Mouse (Mus musculus) G1E (cell line): Measurements from ENCODE around the gene Slc51a.

Source experiments
- CTCF ChIP-seq: IDR thresholded peaks from 2 replicates; pipeline ENCODE4 v1.5.1; 2012; ENCODE audit warnings: low read depth, low read length, inconsistent platforms, mixed read lengths
- GATA1 ChIP-seq: IDR thresholded peaks from 2 replicates; pipeline ENCODE4 v1.6.1; 2012; ENCODE audit warnings: borderline replicate concordance, low read length, inconsistent platforms, mixed read lengths
- GATA2 ChIP-seq: IDR thresholded peaks from 2 replicates; pipeline ENCODE4 v1.6.1; 2012; ENCODE audit warnings: low read depth, low read length, inconsistent platforms, borderline replicate concordance
- POLR2AphosphoS5 ChIP-seq: IDR thresholded peaks from 2 replicates; pipeline ENCODE4 v1.6.1; 2012; ENCODE audit warnings: low read depth, low read length, inconsistent platforms; ENCODE audit not compliant: insufficient replicate concordance
- TAL1 ChIP-seq: conservative IDR thresholded peaks from 2 replicates; pipeline ENCODE4 v1.6.1; 2012; ENCODE audit warnings: low read depth, low read length, inconsistent platforms, mixed read lengths

DNA sequence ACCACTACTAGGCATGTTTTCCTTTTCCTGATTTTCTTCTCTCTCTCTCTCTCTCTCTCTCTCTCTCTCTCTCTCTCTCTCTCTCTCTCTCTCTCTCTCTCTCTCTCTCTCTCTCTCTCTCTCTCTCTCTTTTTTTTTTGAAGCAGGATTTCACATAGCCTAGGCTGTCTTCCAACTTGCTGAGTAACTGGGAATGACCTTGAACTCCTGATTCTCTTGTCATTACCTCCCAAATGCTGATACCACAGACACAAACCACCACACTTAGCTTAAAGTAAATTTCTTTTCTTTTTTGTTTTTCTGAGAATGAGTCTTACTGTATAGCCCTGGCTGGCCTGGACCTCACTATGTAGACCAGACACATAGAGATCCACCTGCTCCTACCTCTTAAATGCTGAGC lies 53.0 kb downstream of the Slc51a start:
- TF ChIP-seq CTCF (no peak), GATA1 (no peak), POLR2AphosphoS5 (no peak), GATA2 (no peak), TAL1 (no peak)
